Mouse (Mus musculus): ENCODE measurements at regions not wholly inside any gene's neighbourhood (a gene's known extent, or its start where the extent isn't known, plus 50 kb on each side); places are given as distances from the start of the nearest gene placed in this dataset.

DNA sequence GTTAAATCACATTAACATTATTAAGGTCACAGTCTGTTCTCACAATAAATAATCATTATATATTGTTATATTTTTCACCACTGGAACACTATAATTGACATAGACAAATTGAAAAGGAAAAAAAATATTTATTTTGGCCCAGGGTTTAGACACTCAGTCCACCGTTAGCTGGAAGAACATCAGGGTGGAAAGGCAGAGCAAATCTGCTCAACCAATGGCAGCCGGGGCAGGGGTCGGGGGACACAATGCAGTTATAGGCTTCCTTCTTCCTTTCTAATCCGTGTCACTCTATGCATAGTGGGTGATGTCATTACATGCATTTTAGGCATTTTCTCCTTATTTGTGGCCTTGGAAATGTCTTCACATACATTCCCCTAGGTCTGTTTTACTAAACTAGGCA is 552.8 kb upstream of the Tenm3 start:
- DNase-seq (ENCODE audit: low read depth): no peak
- TF ChIP-seq CTCF (IDR thresholded peaks at IDR 0.05; ENCODE audit: borderline replicate concordance, extremely low read depth, insufficient read depth, insufficient read length): no peak

DNA sequence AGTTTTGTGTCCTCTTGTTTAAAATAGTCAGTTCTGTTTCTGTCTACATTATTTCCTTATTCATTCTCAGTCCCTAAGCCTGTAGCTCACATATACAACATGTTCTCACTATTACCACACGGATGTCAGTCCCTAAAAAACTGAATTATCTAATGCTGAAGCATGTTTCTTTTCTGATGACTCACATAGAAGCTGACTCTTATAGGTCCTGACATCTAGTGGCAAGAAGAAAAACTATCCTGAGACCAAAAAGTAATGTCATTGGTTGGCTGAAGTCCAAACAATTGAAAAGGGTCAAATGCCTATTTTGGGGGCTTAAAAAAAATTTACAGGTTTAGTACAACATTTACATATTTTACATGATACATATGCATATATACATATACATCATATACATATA is 551.3 kb upstream of the Tenm3 start:
- TF ChIP-seq POLR2A (IDR thresholded peaks at IDR 0.05; ENCODE audit: borderline replicate concordance, extremely low read depth, insufficient read depth, insufficient read length, poor library complexity, severe bottlenecking): no peak
- no peak for TF ChIP-seq CTCF (IDR thresholded peaks at IDR 0.05; ENCODE audit: borderline replicate concordance, extremely low read depth, insufficient read depth, insufficient read length)
- peak; percentile 49 for DNase-seq (ENCODE audit: low read depth)

DNA sequence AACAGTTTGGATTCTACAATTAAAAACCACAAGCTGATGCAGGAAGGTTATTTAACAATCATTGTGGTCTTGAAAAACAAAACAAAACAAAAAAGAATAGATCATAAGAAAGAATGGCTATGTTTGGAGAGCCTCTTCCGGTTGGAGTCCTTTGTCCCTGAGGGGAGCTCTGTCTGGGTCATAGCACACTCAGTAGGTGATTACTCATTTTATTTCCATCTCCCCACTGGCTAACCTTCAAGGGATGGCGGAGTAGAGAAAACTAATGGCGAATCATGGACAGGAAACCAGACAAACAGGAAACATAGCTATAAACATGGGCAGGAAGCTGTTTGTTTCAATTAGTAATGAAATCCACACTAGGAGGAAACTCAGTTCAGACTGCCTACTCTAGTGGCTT is 545.8 kb upstream of the Tenm3 start:
- TF ChIP-seq POLR2A (IDR thresholded peaks at IDR 0.05; ENCODE audit: borderline replicate concordance, extremely low read depth, insufficient read depth, insufficient read length, poor library complexity, severe bottlenecking): no peak
- no peak for TF ChIP-seq CTCF (IDR thresholded peaks at IDR 0.05; ENCODE audit: borderline replicate concordance, extremely low read depth, insufficient read depth, insufficient read length)
- no peak for DNase-seq (ENCODE audit: low read depth)

DNA sequence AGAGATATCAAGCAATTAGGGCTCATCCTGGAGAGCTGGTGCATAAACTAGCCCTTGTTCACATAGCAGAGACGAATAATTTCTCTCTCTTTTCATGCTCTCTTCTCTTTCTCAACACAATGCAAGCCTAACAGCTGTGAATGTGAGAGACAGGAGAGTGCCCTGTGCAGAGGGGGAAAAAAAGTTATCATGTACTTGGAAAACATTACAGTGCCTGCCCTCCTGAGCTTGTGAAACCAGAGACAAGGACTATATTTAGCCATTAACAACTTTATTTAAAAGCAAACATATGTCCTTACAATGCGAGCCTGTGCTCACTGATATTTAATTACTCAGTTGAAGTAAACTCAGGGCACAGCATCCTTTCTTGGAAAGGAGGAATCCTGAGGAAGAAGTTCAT is 543.8 kb upstream of the Tenm3 start:
- TF ChIP-seq POLR2A (IDR thresholded peaks at IDR 0.05; ENCODE audit: borderline replicate concordance, extremely low read depth, insufficient read depth, insufficient read length, poor library complexity, severe bottlenecking): no peak
- TF ChIP-seq CTCF (IDR thresholded peaks at IDR 0.05; ENCODE audit: borderline replicate concordance, extremely low read depth, insufficient read depth, insufficient read length): no peak
- no peak for DNase-seq (ENCODE audit: low read depth)

DNA sequence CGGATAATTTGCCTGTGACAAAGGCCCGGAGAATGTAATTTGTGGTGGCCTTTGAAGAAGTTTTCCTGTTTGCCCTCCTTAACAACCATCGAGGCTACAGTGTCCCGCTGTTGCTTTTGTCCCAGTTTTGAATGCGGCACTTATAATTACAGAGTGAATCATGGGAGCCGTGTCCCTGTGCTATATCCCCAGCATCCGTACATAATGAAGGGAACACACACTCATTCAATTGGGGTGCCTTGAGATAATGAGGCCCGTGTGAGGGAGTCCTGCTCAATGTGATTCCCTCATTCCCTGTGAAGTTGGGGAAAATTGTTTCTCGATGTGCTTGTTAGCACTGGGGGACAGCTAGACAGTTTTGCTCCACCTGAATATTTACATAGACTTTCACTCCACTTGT is 528.9 kb upstream of the Tenm3 start:
- DNase-seq (ENCODE audit: low read depth): peak; percentile 76

DNA sequence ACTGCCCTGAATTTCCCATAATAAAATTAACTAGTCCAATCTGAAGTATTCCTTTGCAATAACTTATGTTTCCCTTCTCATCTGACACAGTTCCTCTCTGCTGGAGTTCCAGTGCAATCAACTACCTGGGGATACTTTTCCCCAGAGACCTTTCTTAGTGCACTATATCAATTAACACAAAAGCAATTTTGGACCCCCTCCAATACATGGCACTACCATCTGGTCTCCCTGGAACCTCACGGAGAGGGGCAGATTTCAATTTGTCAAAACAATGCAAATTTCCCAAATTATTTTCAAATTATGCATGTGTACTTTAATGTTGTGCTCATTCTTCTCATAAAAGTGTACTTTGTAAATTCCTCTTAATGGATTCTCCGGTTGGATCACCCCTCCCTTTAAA is 518.9 kb upstream of the Tenm3 start:
- DNase-seq (ENCODE audit: low read depth): peak; percentile 85
- no peak for TF ChIP-seq CTCF (IDR thresholded peaks at IDR 0.05; ENCODE audit: borderline replicate concordance, extremely low read depth, insufficient read depth, insufficient read length)

More for the DNA sequence above, 528.9 kb upstream of the Tenm3 start:
- TF ChIP-seq CTCF (IDR thresholded peaks at IDR 0.05; ENCODE audit: borderline replicate concordance, extremely low read depth, insufficient read depth, insufficient read length): no peak
- no peak for TF ChIP-seq POLR2A (IDR thresholded peaks at IDR 0.05; ENCODE audit: borderline replicate concordance, extremely low read depth, insufficient read depth, insufficient read length, poor library complexity, severe bottlenecking)

DNA sequence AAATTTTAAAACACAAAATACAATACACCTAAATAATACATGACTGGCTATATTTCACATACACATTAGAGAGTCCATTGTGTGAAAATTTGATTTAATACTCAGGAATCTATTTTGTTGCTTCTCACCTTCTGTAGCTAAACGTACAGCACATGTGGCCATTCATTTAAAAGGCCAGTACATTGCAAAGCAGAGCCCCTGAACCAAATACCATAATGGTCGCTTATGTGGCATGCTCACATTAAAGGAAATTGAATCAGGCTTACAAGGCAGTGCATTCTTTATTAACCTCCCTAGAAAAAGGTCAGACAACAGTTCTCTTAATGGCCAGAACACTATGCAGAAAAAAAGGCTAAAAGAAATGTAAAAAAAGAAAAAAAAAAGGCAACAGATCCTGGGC is 517.7 kb upstream of the Tenm3 start:
- TF ChIP-seq CTCF (IDR thresholded peaks at IDR 0.05; ENCODE audit: borderline replicate concordance, extremely low read depth, insufficient read depth, insufficient read length): no peak
- TF ChIP-seq POLR2A (IDR thresholded peaks at IDR 0.05; ENCODE audit: borderline replicate concordance, extremely low read depth, insufficient read depth, insufficient read length, poor library complexity, severe bottlenecking): no peak
- DNase-seq (ENCODE audit: low read depth): no peak

DNA sequence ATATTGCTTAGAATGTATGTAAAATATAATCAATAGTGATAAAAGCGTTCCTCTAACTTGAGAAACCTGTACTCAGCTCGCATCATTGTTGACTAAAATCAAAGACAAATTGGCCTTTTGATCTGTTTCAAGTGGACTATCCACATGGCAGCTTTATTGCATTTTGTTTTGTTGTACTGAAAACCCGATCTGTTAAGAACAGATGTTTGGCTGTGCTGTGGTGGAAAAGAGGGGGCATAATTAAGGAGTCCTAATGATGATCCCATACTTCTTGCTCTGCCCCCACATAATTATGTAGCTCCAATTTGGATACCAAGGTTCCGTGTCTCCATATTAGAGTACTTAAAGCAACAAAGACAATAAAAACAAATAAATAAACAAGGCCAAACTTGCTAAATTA is 516.4 kb upstream of the Tenm3 start:
- TF ChIP-seq POLR2A (IDR thresholded peaks at IDR 0.05; ENCODE audit: borderline replicate concordance, extremely low read depth, insufficient read depth, insufficient read length, poor library complexity, severe bottlenecking) (no peak), CTCF (IDR thresholded peaks at IDR 0.05; ENCODE audit: borderline replicate concordance, extremely low read depth, insufficient read depth, insufficient read length) (no peak)
- DNase-seq (ENCODE audit: low read depth): peak; percentile 68

DNA sequence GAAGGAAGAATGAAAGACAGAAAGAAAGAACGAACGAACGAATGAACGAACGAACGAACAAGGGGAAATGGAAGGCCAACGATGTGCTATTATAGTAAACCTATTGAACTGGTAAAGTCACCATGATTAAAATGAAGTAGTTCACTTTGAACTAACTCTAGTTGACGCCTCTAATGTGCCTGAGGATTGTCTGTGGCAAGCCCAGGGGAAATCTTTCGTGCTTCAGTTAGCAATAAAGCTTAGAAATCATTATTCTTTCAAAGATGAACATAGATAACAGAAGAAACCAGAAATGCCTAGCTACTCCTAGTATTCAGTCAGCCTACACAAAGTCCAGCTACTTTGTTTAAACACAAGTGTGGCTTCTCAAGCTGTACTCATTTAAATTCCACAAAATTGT is 515.9 kb upstream of the Tenm3 start:
- no peak for DNase-seq (ENCODE audit: low read depth)

DNA sequence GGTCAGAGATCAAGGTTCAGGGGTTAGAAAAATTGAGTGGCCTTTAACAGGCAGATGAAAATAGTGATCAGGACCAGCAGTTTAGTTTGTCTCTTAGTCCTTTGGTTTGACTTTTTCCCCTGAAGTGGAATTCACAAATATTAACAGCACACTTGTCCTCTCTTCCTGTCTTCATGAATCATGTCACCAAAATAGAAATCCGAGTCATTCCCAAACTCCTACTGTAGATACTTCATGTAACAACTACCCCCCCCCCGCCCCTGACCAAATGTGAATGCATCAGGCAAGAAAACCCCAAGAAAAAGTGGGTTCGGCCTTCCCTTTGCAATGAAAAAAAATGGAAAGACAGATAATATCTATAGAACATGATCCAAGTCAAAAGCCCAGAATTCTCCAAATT is 504.9 kb upstream of the Tenm3 start:
- no peak for DNase-seq (ENCODE audit: low read depth)
- TF ChIP-seq CTCF (IDR thresholded peaks at IDR 0.05; ENCODE audit: borderline replicate concordance, extremely low read depth, insufficient read depth, insufficient read length) (no peak), POLR2A (IDR thresholded peaks at IDR 0.05; ENCODE audit: borderline replicate concordance, extremely low read depth, insufficient read depth, insufficient read length, poor library complexity, severe bottlenecking) (no peak)

More for the DNA sequence above, 515.9 kb upstream of the Tenm3 start:
- no peak for TF ChIP-seq CTCF (IDR thresholded peaks at IDR 0.05; ENCODE audit: borderline replicate concordance, extremely low read depth, insufficient read depth, insufficient read length)

DNA sequence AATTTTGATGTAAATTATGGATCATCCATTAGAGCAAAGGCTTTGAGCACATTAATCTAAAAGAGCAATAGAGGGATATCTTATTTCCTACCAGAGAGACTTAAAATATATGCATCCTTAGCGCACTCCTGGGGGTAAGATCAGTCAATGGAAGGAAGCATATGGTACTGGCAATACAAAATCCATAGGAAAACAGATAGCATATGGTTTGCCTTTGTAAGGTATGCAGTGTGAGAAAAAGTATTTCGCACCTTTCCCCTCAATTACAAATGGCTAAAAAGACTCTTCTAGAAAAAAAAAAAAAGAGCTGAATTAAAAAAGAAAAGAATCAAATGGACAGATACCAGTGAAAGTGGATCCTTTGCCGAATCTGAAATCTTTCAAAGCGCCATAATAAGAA is 495.0 kb upstream of the Tenm3 start:
- peak; percentile 65 for DNase-seq (ENCODE audit: low read depth)
- TF ChIP-seq CTCF (IDR thresholded peaks at IDR 0.05; ENCODE audit: borderline replicate concordance, extremely low read depth, insufficient read depth, insufficient read length): no peak
- TF ChIP-seq POLR2A (IDR thresholded peaks at IDR 0.05; ENCODE audit: borderline replicate concordance, extremely low read depth, insufficient read depth, insufficient read length, poor library complexity, severe bottlenecking): no peak

DNA sequence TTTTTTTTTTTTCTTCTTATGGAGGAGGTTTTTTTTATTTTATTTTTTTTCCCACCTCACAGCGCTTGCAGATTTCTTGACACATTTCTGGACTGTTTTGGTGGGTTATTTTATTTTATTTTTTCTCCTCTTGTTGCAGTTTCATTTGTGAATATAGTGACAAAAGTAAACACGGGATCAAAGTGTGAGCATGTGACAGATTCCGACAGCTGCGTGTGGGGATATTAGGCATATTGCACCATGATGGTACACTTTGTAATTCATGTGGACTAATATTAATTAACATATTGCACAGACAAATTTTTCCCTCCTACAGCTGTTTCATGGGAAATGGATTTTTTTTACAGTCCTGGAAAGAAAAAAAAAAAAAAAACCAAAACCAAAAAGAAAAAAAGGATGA is 483.2 kb upstream of the Tenm3 start:
- DNase-seq (ENCODE audit: low read depth): peak; percentile 54
- TF ChIP-seq CTCF (IDR thresholded peaks at IDR 0.05; ENCODE audit: borderline replicate concordance, extremely low read depth, insufficient read depth, insufficient read length) (no peak), POLR2A (IDR thresholded peaks at IDR 0.05; ENCODE audit: borderline replicate concordance, extremely low read depth, insufficient read depth, insufficient read length, poor library complexity, severe bottlenecking) (no peak)

DNA sequence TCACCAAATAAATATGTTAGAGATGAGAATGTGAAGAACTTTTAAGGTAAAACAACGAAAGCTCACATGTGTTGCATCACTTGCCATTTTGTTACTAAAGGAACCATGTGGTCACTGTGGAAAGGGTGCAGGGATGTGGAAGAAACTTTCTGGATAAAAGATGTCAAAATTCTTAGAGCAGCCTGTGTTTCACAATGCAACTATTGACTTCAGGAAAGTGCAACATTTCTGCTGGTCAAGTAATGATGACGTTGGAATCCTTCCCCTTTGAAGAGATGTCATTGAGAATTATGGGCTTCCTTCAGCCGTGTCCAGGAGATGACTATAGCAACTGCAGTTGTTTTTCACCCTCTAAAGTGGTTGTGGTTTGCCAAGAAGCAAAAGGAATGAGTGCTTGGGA is 477.7 kb upstream of the Tenm3 start:
- TF ChIP-seq CTCF (IDR thresholded peaks at IDR 0.05; ENCODE audit: borderline replicate concordance, extremely low read depth, insufficient read depth, insufficient read length) (no peak), POLR2A (IDR thresholded peaks at IDR 0.05; ENCODE audit: borderline replicate concordance, extremely low read depth, insufficient read depth, insufficient read length, poor library complexity, severe bottlenecking) (no peak)
- no peak for DNase-seq (ENCODE audit: low read depth)
